Mouse (Mus musculus) olfactory bulb, adult 2 months (tissue): ENCODE measurements around the gene Stk25. TPM values are rescaled to one million over a fixed set of nuclear protein-coding genes. Genes with fewer than 3 reads are reported as not detected.

Experiments
- H3K27ac ChIP-seq: fragments of 200-500 bp; 2 replicates; pipeline ENCODE4 v1.5.1; 2012; ENCODE audit warnings: low read depth, low read length; ENCODE audit not compliant: insufficient read depth
- H3K4me1 ChIP-seq: fragments of 200-500 bp; 2 replicates; pipeline ENCODE4 v1.6.1; 2012; ENCODE audit warnings: low read length; ENCODE audit not compliant: control insufficient read depth, insufficient read depth
- H3K4me3 ChIP-seq: fragments of 200-500 bp; 2 replicates; pipeline ENCODE4 v1.5.1; 2012; ENCODE audit warnings: mild to moderate bottlenecking, low read depth, low read length, moderate library complexity; ENCODE audit not compliant: insufficient read depth
- CTCF ChIP-seq: fragments of 200-500 bp; IDR thresholded peaks from 2 replicates; pipeline ENCODE4 v1.5.1; 2012; ENCODE audit warnings: low read depth, mild to moderate bottlenecking, low read length, moderate library complexity; ENCODE audit not compliant: insufficient read depth
- POLR2A ChIP-seq: fragments of 200-500 bp; IDR thresholded peaks from 2 replicates; pipeline ENCODE4 v1.6.1; 2012; ENCODE audit warnings: mild to moderate bottlenecking, low read depth, low read length, moderate library complexity; ENCODE audit not compliant: insufficient read depth
- WGBS: fragments of 180-500 bp; shearing (Covaris S2); methylation state at CpG from one replicate; pipeline ENCODE4 v1.1.7; 2018; 5-methylcytosine and 5-hydroxymethylcytosine counted together
- polyA plus RNA-seq: library from polyadenylated mRNA; stranded (reverse); fragments of >200 nt; gene quantifications from 2 replicates; pipeline ENCODE4 v1.2.4, GENCODE M21; 2012; ENCODE audit warnings: low replicate concordance; ENCODE audit not compliant: missing spikeins, insufficient read depth, insufficient read length

The Stk25 gene
- polyA plus RNA-seq, 1 experiment = not detected

DNA sequence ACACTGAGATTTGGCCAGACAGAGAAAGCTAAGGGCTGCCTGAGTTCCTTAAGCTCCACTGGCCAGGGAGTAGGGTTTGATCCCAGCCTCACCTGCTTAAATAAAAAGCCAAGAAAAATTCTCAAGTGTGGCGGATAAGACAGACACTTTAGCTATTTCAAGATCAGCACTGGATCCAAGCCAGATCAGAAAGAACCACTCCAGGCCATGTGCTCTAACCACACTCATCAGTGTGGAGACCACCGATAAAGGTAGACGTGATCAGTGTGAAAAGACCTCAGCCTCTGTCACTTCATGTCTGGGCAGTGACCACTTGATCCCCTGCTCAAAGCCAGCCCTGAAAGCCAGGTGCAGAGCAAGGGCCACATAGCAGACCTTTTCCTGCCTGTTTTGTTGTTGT is 25.7 kb downstream of the Stk25 start:
- Histone ChIP-seq H3K27ac (no peak overlapping the region), H3K4me3 (no peak overlapping the region), H3K4me1 (peaks cover 5% of the 10 kb centered on the region; the same call in 1 of the 2 replicates)
- no peak for TF ChIP-seq POLR2A
- TF ChIP-seq CTCF = no peak
- 85% methylated on average over 3 of the region's 3 CpGs for WGBS

DNA sequence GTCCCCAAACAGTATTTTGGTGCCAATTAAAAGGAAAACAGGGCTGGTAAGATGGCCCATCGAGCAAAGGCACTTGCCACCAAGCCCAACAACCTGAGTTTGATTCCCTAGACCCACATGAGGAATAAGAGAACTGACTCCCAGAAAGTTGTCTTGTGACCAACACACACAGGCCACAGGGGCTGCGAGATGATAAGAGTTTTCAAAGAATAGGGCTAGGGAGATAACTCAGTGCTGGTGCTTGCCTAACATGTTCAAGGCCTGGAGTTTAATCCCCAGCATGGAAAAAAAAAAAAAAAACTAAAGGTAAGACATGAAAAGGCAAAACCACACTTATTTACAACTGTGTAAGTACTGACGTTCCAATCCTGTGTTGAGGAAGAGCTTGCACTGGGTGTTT is 27.7 kb downstream of the Stk25 start:
- Histone ChIP-seq H3K4me3 (no peak overlapping the region), H3K27ac (no peak overlapping the region), H3K4me1 (peaks cover 2% of the 10 kb centered on the region; the same call in 1 of the 2 replicates)
- TF ChIP-seq POLR2A (no peak), CTCF (no peak)
- 84% methylated on average over 3 of the region's 3 CpGs for WGBS

DNA sequence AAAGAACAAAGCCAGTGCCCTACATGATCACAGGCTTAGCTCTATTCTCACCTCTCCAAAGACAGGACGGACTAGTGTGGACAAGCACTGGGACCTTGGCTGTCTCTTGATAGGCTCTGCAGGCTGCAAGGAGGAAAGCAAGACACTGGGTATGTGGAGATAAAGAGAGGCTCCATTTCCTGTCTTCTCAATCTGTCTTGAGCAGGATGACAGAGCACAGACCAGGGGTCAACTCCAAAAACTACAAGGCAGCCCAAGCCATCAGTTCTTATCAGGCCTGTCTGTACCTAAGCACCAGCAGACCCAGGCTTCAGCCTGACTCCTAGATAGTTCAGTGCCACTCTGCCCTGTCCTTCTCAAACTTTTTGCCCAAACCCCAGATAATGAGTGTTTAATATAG is 34.0 kb downstream of the Stk25 start:
- Histone ChIP-seq H3K4me3 (no peak overlapping the region), H3K4me1 (no peaks in the 10 kb centered on the region), H3K27ac (no peak overlapping the region)
- WGBS = 100% methylated on average over 1 of the region's 1 CpGs
- TF ChIP-seq POLR2A (no peak), CTCF (no peak)

DNA sequence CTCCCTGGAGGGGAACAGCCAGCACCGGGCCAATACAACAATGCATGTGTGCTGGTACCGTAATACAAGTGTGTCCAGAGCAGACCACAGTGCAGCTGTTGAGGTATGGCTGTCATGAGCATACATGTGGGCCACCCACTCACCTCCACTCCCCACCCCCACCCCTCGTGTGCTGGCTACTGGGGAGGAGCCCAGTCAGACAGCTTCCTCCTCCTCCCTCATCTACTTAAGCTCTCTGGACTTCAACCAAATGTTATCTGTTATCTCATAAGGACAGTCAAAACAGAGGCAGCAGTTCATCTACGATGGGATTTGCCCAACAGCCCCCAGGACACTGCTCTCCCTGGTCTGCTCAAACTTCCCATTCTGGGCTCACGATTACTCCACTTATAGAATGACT is 39.5 kb downstream of the Stk25 start:
- 83% methylated on average over 5 of the region's 5 CpGs for WGBS
- Histone ChIP-seq H3K4me1 (no peaks in the 10 kb centered on the region), H3K4me3 (no peak overlapping the region), H3K27ac (no peak overlapping the region)
- TF ChIP-seq POLR2A (no peak), CTCF (no peak)

DNA sequence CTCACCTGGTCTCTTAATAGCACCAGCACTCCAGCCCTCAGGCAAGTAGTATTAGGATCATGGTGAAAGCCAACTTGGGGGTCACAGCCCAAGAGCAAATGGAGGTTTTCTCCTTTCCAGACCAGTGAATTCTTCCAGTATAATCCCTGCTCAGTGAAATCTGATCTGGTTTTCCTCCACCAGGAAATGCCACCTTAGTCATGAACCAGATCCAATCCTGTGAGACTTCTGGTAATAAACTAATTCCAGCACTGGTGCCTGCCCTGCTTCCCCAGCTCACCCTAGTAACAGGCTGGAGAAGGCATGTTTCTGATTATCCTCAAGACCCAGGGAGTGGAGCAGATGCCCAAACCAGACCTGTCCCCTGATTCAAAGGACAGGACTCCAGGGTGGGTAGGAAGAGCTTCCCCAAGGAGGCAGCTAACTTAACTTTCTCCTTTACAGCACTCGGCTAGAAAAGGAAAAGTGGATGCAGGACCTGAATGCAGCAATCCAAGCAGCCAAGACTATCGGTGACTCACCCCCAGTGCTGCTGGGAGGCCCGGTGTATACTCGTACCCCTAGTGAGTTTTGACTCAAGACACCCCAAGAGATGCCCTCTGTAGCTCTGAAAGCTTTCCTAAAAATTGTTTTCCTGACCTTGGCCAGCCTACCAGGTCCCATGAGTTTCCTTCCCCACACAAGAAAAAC is 40.3 kb downstream of the Stk25 start:
- H3K4me1 ChIP-seq = no peaks in the 10 kb centered on the region
- TF ChIP-seq POLR2A (no peak), CTCF (no peak)
- H3K27ac ChIP-seq = no peak overlapping the region
- H3K4me3 ChIP-seq = no peak overlapping the region
- 62% methylated on average over 4 of the region's 4 CpGs for WGBS

DNA sequence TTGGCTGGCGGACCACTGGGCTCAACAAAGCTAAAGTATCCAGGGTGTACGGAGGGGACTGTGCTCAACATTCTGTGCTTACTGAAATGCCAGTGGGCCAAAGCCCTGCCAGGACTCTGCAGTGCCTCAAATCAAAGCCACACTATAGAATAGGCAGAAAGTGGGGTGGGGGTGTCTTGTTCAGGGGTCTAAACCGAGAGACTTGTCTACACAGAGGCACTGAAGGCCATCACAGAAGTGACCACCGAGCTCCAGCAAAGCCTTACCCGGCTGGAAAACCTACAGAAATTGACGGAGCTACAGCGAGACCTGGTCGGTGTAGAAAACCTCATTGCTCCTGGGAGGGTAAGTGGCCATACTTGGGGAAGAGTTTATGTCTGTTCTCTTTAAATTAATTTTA is 48.7 kb downstream of the Stk25 start:
- TF ChIP-seq POLR2A (no peak), CTCF (no peak)
- no peak overlapping the region for H3K27ac ChIP-seq
- no peak overlapping the region for H3K4me3 ChIP-seq
- no peaks in the 10 kb centered on the region for H3K4me1 ChIP-seq
- WGBS = 76% methylated on average over 8 of the region's 8 CpGs

DNA sequence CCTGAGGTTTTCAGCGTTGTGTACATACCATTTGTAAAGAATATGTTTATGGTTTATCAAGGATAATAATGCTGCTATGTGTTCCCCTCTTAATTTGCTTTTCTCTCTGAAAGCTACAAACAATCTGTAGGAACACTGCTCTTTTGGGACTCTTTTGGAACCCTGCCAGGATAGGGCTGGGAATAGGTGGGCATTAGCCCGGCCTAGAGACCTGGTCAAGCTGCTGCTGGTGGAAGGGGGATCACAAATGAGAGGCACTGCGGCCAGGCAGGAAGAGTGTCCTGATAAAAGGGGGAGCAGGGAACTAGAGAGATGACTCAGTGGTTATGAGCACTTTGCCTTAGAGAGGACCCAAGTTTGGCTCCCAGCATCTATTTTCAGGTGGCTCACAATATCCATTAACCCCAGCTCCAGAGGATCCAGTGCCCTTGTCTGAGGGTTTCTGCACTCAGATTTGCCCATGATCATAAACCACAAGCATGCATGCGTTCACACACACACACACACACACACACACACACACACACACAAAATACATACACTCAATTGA is 49.7 kb downstream of the Stk25 start:
- TF ChIP-seq POLR2A (no peak), CTCF (no peak)
- H3K27ac ChIP-seq = no peak overlapping the region
- H3K4me3 ChIP-seq = no peak overlapping the region
- WGBS = 69% methylated on average over 4 of the region's 4 CpGs
- no peaks in the 10 kb centered on the region for H3K4me1 ChIP-seq

DNA sequence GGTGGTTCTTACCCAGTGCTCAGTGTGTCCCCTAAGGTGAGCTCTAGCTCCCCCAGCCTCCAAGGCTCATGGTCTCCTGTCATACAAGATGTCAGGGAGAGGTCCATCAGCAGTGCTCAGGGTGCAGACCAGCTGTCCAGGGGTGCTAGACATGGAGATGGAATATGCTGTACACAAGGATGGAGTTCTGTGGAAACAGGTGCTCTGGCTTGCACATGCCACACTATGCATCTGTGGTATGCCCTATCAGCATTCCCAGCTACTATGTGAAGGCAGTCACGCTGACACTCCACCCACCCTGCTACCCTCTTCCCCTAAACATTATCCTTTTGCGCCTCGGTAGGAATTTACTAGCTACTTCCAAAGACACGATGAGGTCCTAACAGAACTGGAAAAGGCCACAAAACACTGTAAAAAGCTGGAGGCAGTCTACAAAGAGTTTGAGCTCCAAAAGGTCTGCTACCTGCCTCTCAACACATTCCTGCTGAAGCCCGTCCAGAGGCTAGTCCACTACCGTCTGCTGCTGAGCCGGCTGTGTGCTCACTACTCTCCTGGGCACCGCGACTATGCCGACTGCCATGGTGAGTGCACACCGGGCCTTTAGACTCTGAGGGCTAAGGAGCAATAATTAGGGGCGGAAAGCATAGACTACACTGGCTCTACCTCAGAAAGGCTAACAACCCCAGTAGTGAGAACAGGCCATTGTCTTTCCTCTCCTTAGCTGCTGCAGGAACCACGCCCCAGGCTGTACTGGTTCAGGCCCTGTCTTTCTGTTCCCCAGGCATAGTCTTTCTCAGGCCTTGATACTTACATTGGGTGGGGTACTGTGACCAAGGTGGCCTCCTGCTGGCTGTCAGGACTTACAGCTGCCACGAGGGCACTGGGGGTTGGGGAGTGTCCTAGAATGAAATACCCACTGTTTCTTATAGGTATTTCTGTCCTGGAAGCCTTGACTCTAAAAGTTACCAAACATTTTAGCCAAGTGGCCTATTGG is 51.1 kb downstream of the Stk25 start:
- TF ChIP-seq CTCF (no peak), POLR2A (no peak)
- 84% methylated on average over 14 of the region's 14 CpGs for WGBS
- H3K4me1 ChIP-seq = no peaks in the 10 kb centered on the region
- no peak overlapping the region for H3K4me3 ChIP-seq
- H3K27ac ChIP-seq = no peak overlapping the region

DNA sequence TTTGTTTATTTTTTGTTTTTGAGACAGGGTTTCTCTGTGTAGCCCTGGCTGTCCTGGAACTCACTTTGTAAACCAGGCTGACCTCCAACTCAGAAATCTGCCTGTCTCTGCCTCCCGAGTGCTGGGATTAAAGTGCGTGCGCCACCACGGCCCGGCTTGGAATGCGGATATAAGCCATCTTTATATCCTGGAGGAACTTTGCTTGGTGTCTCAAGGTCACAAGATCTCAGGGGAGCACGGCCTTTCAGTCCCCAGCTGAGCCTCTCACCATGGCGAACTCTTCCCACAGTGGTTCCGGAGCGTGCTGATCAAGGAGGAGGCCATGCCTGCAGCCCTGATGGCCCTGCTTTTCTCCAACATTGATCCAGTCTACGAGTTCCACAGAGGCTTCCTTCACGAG is 54.5 kb downstream of the Stk25 start:
- no peak for TF ChIP-seq CTCF
- TF ChIP-seq POLR2A = no peak

More for the DNA sequence above, 54.5 kb downstream of the Stk25 start:
- no peaks in the 10 kb centered on the region for H3K4me1 ChIP-seq
- 96% methylated on average over 12 of the region's 12 CpGs for WGBS
- H3K27ac ChIP-seq = no peak overlapping the region
- H3K4me3 ChIP-seq = no peak overlapping the region
